9 mouse cellular contexts compared by ENCODE assay signal in the genomic region with DNA sequence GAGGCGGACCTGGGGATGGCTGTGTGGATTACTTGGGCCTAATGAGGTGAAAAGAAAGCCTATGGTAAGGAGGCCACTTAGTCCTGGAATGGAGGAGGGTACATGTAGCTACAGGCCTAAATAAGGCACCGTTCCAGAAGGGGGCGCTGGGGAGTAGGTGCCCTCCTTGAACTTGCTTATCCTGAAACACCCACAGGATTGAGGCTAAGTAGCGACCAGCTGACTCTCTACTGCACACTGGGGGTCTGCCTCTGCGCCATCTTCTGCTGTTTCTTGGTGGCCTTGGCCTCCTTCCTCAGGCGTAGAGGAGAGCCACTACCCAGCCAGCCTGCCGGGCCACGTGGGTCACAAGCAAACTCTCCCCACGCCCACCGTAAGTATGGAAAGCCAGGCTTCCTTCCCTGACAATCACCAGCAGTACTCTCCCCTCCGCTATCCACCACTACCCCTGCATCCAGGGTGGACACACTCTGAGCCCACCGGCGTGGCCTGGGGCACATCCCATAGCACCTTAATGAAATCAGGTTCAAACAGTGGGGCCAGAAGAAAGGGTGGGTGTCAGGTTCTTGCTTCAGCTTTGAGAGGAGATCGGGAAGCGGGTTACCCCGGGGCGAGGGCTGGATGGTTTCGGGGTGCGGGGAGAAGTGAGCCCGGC. TPM values are rescaled to one million over a fixed set of nuclear protein-coding genes. Genes with fewer than 3 reads are reported as not detected.
DNase-seq lines count a peak whose midpoint lies in the region; ATAC-seq and TF ChIP-seq lines count a peak whose summit lies in the region.
"Had no signal": no experiment of that assay in that cellular context is flagged by ENCODE, and none has a peak within 500 bp of the region (broad histone marks: within the 10 kb centered on the region; RNA-seq: fewer than 3 reads in every experiment).

No protein-coding gene starts in this region.

- WGBS in embryonic facial prominence, embryonic 15.5 days: 16% methylated on average over 20 of the region's 20 CpGs
- WGBS in intestine, embryonic 16.5 days: 23% methylated on average over 20 of the region's 20 CpGs
- 20% methylated on average over 19 of the region's 20 CpGs for WGBS in lung, postnatal 0 days
- WGBS in stomach, embryonic 15.5 days: 25% methylated on average over 20 of the region's 20 CpGs

- peak overlapping the region; percentile 78 for H3K4me2 ChIP-seq in embryonic facial prominence, embryonic 15.5 days (replicated peaks)
- H3K4me2 ChIP-seq in intestine, embryonic 16.5 days (ENCODE audit: low read depth, low read length): peak overlapping the region; percentile 58
- peak overlapping the region; percentile 50 for H3K4me2 ChIP-seq in lung, postnatal 0 days (replicated peaks; ENCODE audit: low read depth, low read length)
- peak overlapping the region; percentile 77 for H3K4me2 ChIP-seq in stomach, embryonic 15.5 days

- peak; percentile 50 for DNase-seq in cerebellum, adult 9-10 months
- peak; percentile 22 for DNase-seq in MEL-GATA-1-ER (ENCODE audit: extremely low read depth, low read depth)
- DNase-seq in lung, postnatal 0 days (ENCODE audit: low spot score): peak; percentile 57
- no peak for DNase-seq in urinary bladder, postnatal 4 days (ENCODE audit: low spot score in 2 of 2)

- peaks cover 9% of the 10 kb centered on the region; the same call in 1 of the 2 replicates for H3K4me1 ChIP-seq in embryonic facial prominence, embryonic 15.5 days
- H3K4me1 ChIP-seq in intestine, embryonic 16.5 days (ENCODE audit: control insufficient read depth, insufficient read depth, low read length): peaks cover 10% of the 10 kb centered on the region; the same call in 1 of the 2 replicates
- no peaks in the 10 kb centered on the region for H3K4me1 ChIP-seq in lung, postnatal 0 days (ENCODE audit: insufficient read depth, low read depth, low read length)
- H3K4me1 ChIP-seq in stomach, embryonic 15.5 days: peaks cover 11% of the 10 kb centered on the region

- H3K27ac ChIP-seq in embryonic facial prominence, embryonic 15.5 days (replicated peaks): no peak overlapping the region
- no peak overlapping the region for H3K27ac ChIP-seq in intestine, embryonic 16.5 days (ENCODE audit: low read length)
- H3K27ac ChIP-seq in lung, postnatal 0 days (ENCODE audit: low read length): no peak overlapping the region
- no peak overlapping the region for H3K27ac ChIP-seq in stomach, embryonic 15.5 days

- no peak overlapping the region for H3K9ac ChIP-seq in embryonic facial prominence, embryonic 15.5 days
- H3K9ac ChIP-seq in intestine, embryonic 16.5 days (ENCODE audit: low read depth, low read length): peak overlapping the region; percentile 54
- H3K9ac ChIP-seq in lung, postnatal 0 days (replicated peaks; ENCODE audit: low read depth): no peak overlapping the region
- no peak overlapping the region for H3K9ac ChIP-seq in stomach, embryonic 15.5 days

- no peak for TF ChIP-seq EP300 in lung, postnatal 0 days (IDR thresholded peaks at IDR 0.05)

- H3K36me3 ChIP-seq in embryonic facial prominence, embryonic 15.5 days: peaks cover 6% of the 10 kb centered on the region; the same call in 1 of the 2 replicates
- H3K36me3 ChIP-seq in intestine, embryonic 16.5 days (ENCODE audit: control insufficient read depth, insufficient read depth, low read length): no peaks in the 10 kb centered on the region
- H3K36me3 ChIP-seq in lung, postnatal 0 days (ENCODE audit: insufficient read depth, low read length): no peaks in the 10 kb centered on the region
- H3K36me3 ChIP-seq in stomach, embryonic 15.5 days: no peaks in the 10 kb centered on the region

- H3K4me3 ChIP-seq in embryonic facial prominence, embryonic 15.5 days (replicated peaks): peak overlapping the region; percentile 40
- H3K4me3 ChIP-seq in intestine, embryonic 16.5 days (ENCODE audit: low read length): peak overlapping the region; percentile 43
- peak overlapping the region; percentile 26 for H3K4me3 ChIP-seq in lung, postnatal 0 days (ENCODE audit: low read depth, low read length)
- H3K4me3 ChIP-seq in stomach, embryonic 15.5 days (replicated peaks): peak overlapping the region; percentile 33

- no peak; the same call in 1 of the 2 replicates for ATAC-seq in cerebellum, adult (ENCODE audit: insufficient number of reproducible peaks, low FRiP score, low TSS enrichment)
- no peak for ATAC-seq in embryonic facial prominence, embryonic 15.5 days (ENCODE audit: insufficient number of reproducible peaks, low FRiP score, low TSS enrichment, low read depth)
- ATAC-seq in intestine, embryonic 16.5 days: peak; percentile 26
- peak; percentile 36; the same call in 1 of the 2 replicates for ATAC-seq in lung, postnatal 0 days
- no peak for ATAC-seq in stomach, embryonic 15.5 days (ENCODE audit: insufficient read depth, low FRiP score, low read depth)
- ATAC-seq: Patski had no signal

- H3K9me3 ChIP-seq in embryonic facial prominence, embryonic 15.5 days (replicated peaks): no peaks in the 10 kb centered on the region
- H3K9me3 ChIP-seq in intestine, embryonic 16.5 days (ENCODE audit: control insufficient read depth, low read length): no peaks in the 10 kb centered on the region
- no peaks in the 10 kb centered on the region for H3K9me3 ChIP-seq in lung, postnatal 0 days (ENCODE audit: low read length)
- H3K9me3 ChIP-seq in stomach, embryonic 15.5 days: no peaks in the 10 kb centered on the region

- TF ChIP-seq CTCF in lung, postnatal 0 days (IDR thresholded peaks at IDR 0.05): peak; percentile 69

- peaks cover 18% of the 10 kb centered on the region; the same call in 1 of the 2 replicates for H3K27me3 ChIP-seq in embryonic facial prominence, embryonic 15.5 days
- H3K27me3 ChIP-seq in intestine, embryonic 16.5 days (replicated peaks; ENCODE audit: control insufficient read depth, insufficient read depth, low read length): 0 out of 2 replicates have a peak, but pooled peaks cover 4% of the 10 kb centered on the region
- H3K27me3 ChIP-seq in lung, postnatal 0 days (replicated peaks; ENCODE audit: insufficient read depth, low read length): no peaks in the 10 kb centered on the region; the same call in 1 of the 2 replicates
- H3K27me3 ChIP-seq in stomach, embryonic 15.5 days (replicated peaks): 0 out of 2 replicates have a peak, but pooled peaks cover 8% of the 10 kb centered on the region

RNA-seq across cellular contexts. Expression of a gene that starts 20.2 kb away (rescaled TPM):
- 2.2 and 3.2 TPM in 2 replicates for polyA plus RNA-seq in embryonic facial prominence, embryonic 15.5 days (2015; fragmentation: Nextera tagmentation; extraction: Ambion mirVana)
- polyA plus RNA-seq in intestine, embryonic 16.5 days (2015; fragmentation: Nextera tagmentation; extraction: Ambion mirVana): 1.8 and 2.5 TPM in 2 replicates
- polyA plus RNA-seq in lung, postnatal 0 days (2015; fragmentation: Nextera tagmentation; extraction: Ambion mirVana): 8.5 and 10.8 TPM in 2 replicates
- polyA plus RNA-seq in stomach, embryonic 15.5 days (2015; fragmentation: Nextera tagmentation; extraction: Ambion mirVana): 2.5 and 3.4 TPM in 2 replicates
- polyA plus RNA-seq: Patski had no signal

RNA-seq across cellular contexts. Expression of a gene that starts 28.1 kb away (rescaled TPM):
- 131 and 140 TPM in 2 replicates for polyA plus RNA-seq in embryonic facial prominence, embryonic 15.5 days (2015; fragmentation: Nextera tagmentation; extraction: Ambion mirVana)
- 72.5 and 80.2 TPM in 2 replicates for polyA plus RNA-seq in intestine, embryonic 16.5 days (2015; fragmentation: Nextera tagmentation; extraction: Ambion mirVana)
- polyA plus RNA-seq in lung, postnatal 0 days (2015; fragmentation: Nextera tagmentation; extraction: Ambion mirVana): 38.4 and 39.9 TPM in 2 replicates
- 92.9 and 104 TPM in 2 replicates for polyA plus RNA-seq in stomach, embryonic 15.5 days (2015; fragmentation: Nextera tagmentation; extraction: Ambion mirVana)

Comparison
In these comparisons a context has a peak if more than half of its experiments do, and no peak if none do; other contexts are left out.
1. DNase-seq: peak in cerebellum, adult 9-10 months (single experiment), MEL-GATA-1-ER (single experiment) and lung, postnatal 0 days (single experiment); none in urinary bladder, postnatal 4 days (0 of 2).
2. ATAC-seq: peak in intestine, embryonic 16.5 days (single experiment) and lung, postnatal 0 days (single experiment); none in cerebellum, adult (single experiment), embryonic facial prominence, embryonic 15.5 days (single experiment) and stomach, embryonic 15.5 days (single experiment).
3. Peak in every context shown above with its lines, with median percentiles within 50 percentile points of each other: H3K4me2 ChIP-seq and H3K4me3 ChIP-seq.